Mouse (Mus musculus) thymus, adult 2 months (tissue): ENCODE results near the gene S100a16.

Experiments
- CTCF ChIP-seq: fragments of 200-500 bp; IDR thresholded peaks from 2 replicates; pipeline ENCODE4 v1.5.1; 2012; ENCODE audit warnings: mild to moderate bottlenecking, control low read depth, low read length, moderate library complexity, borderline replicate concordance; ENCODE audit not compliant: control insufficient read depth, poor library complexity, insufficient read depth; ENCODE audit errors: extremely low read depth
- POLR2A ChIP-seq: fragments of 200-500 bp; IDR thresholded peaks from 2 replicates; pipeline ENCODE4 v1.6.1; 2012; ENCODE audit warnings: mild to moderate bottlenecking, low read length, control low read depth, moderate library complexity; ENCODE audit not compliant: control insufficient read depth, poor library complexity, insufficient read depth; ENCODE audit errors: extremely low read depth

GRCm38 (mm10) chr3:90491350-90491749 lies 45.7 kb upstream of the S100a16 start:
- TF ChIP-seq CTCF: no peak
- TF ChIP-seq POLR2A: no peak
